Mouse (Mus musculus) WW6 (cell line): ENCODE data around the gene Zfand4.

Experiments
- DNase-seq: peaks from one replicate; pipeline ENCODE4 v3.0.0-alpha.2; 2013; ENCODE audit warnings: low read depth, low spot score

Gene Zfand4

GRCm38 (mm10) chr6:116371500-116371899, 107.5 kb downstream of the Zfand4 start:
- no peak for DNase-seq

- no peak for DNase-seq
These were observed 110.1 kb downstream of the Zfand4 start for GRCm38 (mm10) chr6:116374136-116374535.

- DNase-seq = no peak
These were observed 110.6 kb downstream of the Zfand4 start for GRCm38 (mm10) chr6:116374618-116375017.

GRCm38 (mm10) chr6:116378892-116379291, 114.9 kb downstream of the Zfand4 start:
- DNase-seq = no peak
